Mouse (Mus musculus) spleen, postnatal 10 days (tissue): ENCODE results near the gene Olfr1299.

Source experiments
- DNase-seq, 2 experiments: peaks; one replicate each; pipeline ENCODE4 v3.0.0; 2021 to 2022; ENCODE audit warnings: low spot score in 2 of 2

Gene Olfr1299

GRCm38 (mm10) chr2:111661119-111661518 is at the start of gene Olfr1299:
TSS of gene Olfr1299 (plus strand) at chr2:111661419.
- DNase-seq = no peak

GRCm38 (mm10) chr2:111626397-111626796 is 34.8 kb upstream of the Olfr1299 start, which contains the start of gene Olfr1297:
TSS of gene Olfr1297 (minus strand) at chr2:111626497.
- DNase-seq = no peak

- DNase-seq = no peak
Observed at GRCm38 (mm10) chr2:111649101-111649500, 12.1 kb upstream of the Olfr1299 start, which contains the start of gene Olfr1298. TSS of gene Olfr1298 (minus strand) at chr2:111649201.
